Mouse (Mus musculus): ENCODE measurements around the gene Cap1. TPM values are rescaled to one million over a fixed set of nuclear protein-coding genes. Genes with fewer than 3 reads are reported as not detected.

Cap1 gene
- polyA plus RNA-seq, 1 experiment = 89.7 TPM

- WGBS = 86% methylated on average over 11 of the region's 11 CpGs
- DNase-seq = no peak
- Histone ChIP-seq H3K27me3 (ENCODE audit: control insufficient read depth, insufficient read depth, low read length) (no peaks in the 10 kb centered on the region), H3K27ac (ENCODE audit: insufficient read depth, low read length) (no peak overlapping the region), H3K4me1 (ENCODE audit: control insufficient read depth, insufficient read depth, low read length) (no peaks in the 10 kb centered on the region; the same call in 1 of the 2 replicates), H3K4me3 (replicated peaks; ENCODE audit: insufficient read depth, low read depth, low read length) (no peak overlapping the region)
- no peak for TF ChIP-seq POLR2A (IDR thresholded peaks at IDR 0.05; ENCODE audit: borderline replicate concordance, insufficient read depth, low read length)
- no peak for TF ChIP-seq CTCF (IDR thresholded peaks at IDR 0.05; ENCODE audit: borderline replicate concordance, insufficient read depth, low read depth, low read length)
Measured at GRCm38 (mm10) chr4:122871269-122871668, 14.6 kb downstream of the Cap1 start.

GRCm38 (mm10) chr4:122870741-122871140 lies 15.1 kb downstream of the Cap1 start:
- no peak for DNase-seq
- 90% methylated on average over 5 of the region's 5 CpGs for WGBS
- no peaks in the 10 kb centered on the region; the same call in 1 of the 2 replicates for H3K4me1 ChIP-seq (ENCODE audit: control insufficient read depth, insufficient read depth, low read length)
- no peak overlapping the region for H3K27ac ChIP-seq (ENCODE audit: insufficient read depth, low read length)
- no peak for TF ChIP-seq POLR2A (IDR thresholded peaks at IDR 0.05; ENCODE audit: borderline replicate concordance, insufficient read depth, low read length)
- TF ChIP-seq CTCF (IDR thresholded peaks at IDR 0.05; ENCODE audit: borderline replicate concordance, insufficient read depth, low read depth, low read length) = no peak
- H3K27me3 ChIP-seq (ENCODE audit: control insufficient read depth, insufficient read depth, low read length) = no peaks in the 10 kb centered on the region
- H3K4me3 ChIP-seq (replicated peaks; ENCODE audit: insufficient read depth, low read depth, low read length) = no peak overlapping the region

GRCm38 (mm10) chr4:122870027-122870426 lies 15.8 kb downstream of the Cap1 start:
- TF ChIP-seq CTCF (IDR thresholded peaks at IDR 0.05; ENCODE audit: borderline replicate concordance, insufficient read depth, low read depth, low read length) = peak; percentile 63
- TF ChIP-seq POLR2A (IDR thresholded peaks at IDR 0.05; ENCODE audit: borderline replicate concordance, insufficient read depth, low read length) = no peak
- Histone ChIP-seq H3K4me1 (ENCODE audit: control insufficient read depth, insufficient read depth, low read length) (no peaks in the 10 kb centered on the region; the same call in 1 of the 2 replicates), H3K27me3 (ENCODE audit: control insufficient read depth, insufficient read depth, low read length) (no peaks in the 10 kb centered on the region), H3K27ac (ENCODE audit: insufficient read depth, low read length) (no peak overlapping the region), H3K4me3 (replicated peaks; ENCODE audit: insufficient read depth, low read depth, low read length) (no peak overlapping the region)
- peak in 1 of 2 experiments; percentile 23 for DNase-seq

- Histone ChIP-seq H3K4me3 (replicated peaks; ENCODE audit: insufficient read depth, low read depth, low read length) (no peak overlapping the region), H3K27me3 (ENCODE audit: control insufficient read depth, insufficient read depth, low read length) (no peaks in the 10 kb centered on the region), H3K27ac (ENCODE audit: insufficient read depth, low read length) (no peak overlapping the region), H3K4me1 (ENCODE audit: control insufficient read depth, insufficient read depth, low read length) (no peaks in the 10 kb centered on the region; the same call in 1 of the 2 replicates)
- DNase-seq = no peak
- 90% methylated on average over 1 of the region's 1 CpGs for WGBS
- TF ChIP-seq CTCF (IDR thresholded peaks at IDR 0.05; ENCODE audit: borderline replicate concordance, insufficient read depth, low read depth, low read length) (no peak), POLR2A (IDR thresholded peaks at IDR 0.05; ENCODE audit: borderline replicate concordance, insufficient read depth, low read length) (no peak)
Measured at GRCm38 (mm10) chr4:122868041-122868440, 17.8 kb downstream of the Cap1 start.

- WGBS = 14% methylated on average over 4 of the region's 4 CpGs
Measured at GRCm38 (mm10) chr4:122861836-122862235, 24.0 kb downstream of the Cap1 start.

GRCm38 (mm10) chr4:122859096-122859674 lies 26.7 kb downstream of the Cap1 start:
- WGBS = 72% methylated on average over 6 of the region's 6 CpGs
- TF ChIP-seq POLR2A (IDR thresholded peaks at IDR 0.05; ENCODE audit: borderline replicate concordance, insufficient read depth, low read length) (no peak), CTCF (IDR thresholded peaks at IDR 0.05; ENCODE audit: borderline replicate concordance, insufficient read depth, low read depth, low read length) (no peak)
- no peak overlapping the region for H3K27ac ChIP-seq (ENCODE audit: insufficient read depth, low read length)
- H3K4me1 ChIP-seq (ENCODE audit: control insufficient read depth, insufficient read depth, low read length) = peaks cover 12% of the 10 kb centered on the region
- no peak for DNase-seq
- H3K4me3 ChIP-seq (replicated peaks; ENCODE audit: insufficient read depth, low read depth, low read length) = no peak overlapping the region
- no peaks in the 10 kb centered on the region for H3K27me3 ChIP-seq (ENCODE audit: control insufficient read depth, insufficient read depth, low read length)

More at GRCm38 (mm10) chr4:122861836-122862235, 24.0 kb downstream of the Cap1 start:
- Histone ChIP-seq H3K27me3 (ENCODE audit: control insufficient read depth, insufficient read depth, low read length) (no peaks in the 10 kb centered on the region), H3K27ac (ENCODE audit: insufficient read depth, low read length) (0 out of 2 replicates have a peak overlapping the region, but pooled peaks have one; percentile 53), H3K4me3 (replicated peaks; ENCODE audit: insufficient read depth, low read depth, low read length) (no peak overlapping the region), H3K4me1 (ENCODE audit: control insufficient read depth, insufficient read depth, low read length) (peaks cover 12% of the 10 kb centered on the region)
- DNase-seq = peak in 1 of 2 experiments; percentile 53
- TF ChIP-seq CTCF (IDR thresholded peaks at IDR 0.05; ENCODE audit: borderline replicate concordance, insufficient read depth, low read depth, low read length) (no peak), POLR2A (IDR thresholded peaks at IDR 0.05; ENCODE audit: borderline replicate concordance, insufficient read depth, low read length) (no peak)

GRCm38 (mm10) chr4:122857909-122858308 lies 27.9 kb downstream of the Cap1 start:
- TF ChIP-seq CTCF (IDR thresholded peaks at IDR 0.05; ENCODE audit: borderline replicate concordance, insufficient read depth, low read depth, low read length) (no peak), POLR2A (IDR thresholded peaks at IDR 0.05; ENCODE audit: borderline replicate concordance, insufficient read depth, low read length) (no peak)
- DNase-seq = no peak
- H3K4me1 ChIP-seq (ENCODE audit: control insufficient read depth, insufficient read depth, low read length) = peaks cover 12% of the 10 kb centered on the region
- H3K4me3 ChIP-seq (replicated peaks; ENCODE audit: insufficient read depth, low read depth, low read length) = no peak overlapping the region
- H3K27me3 ChIP-seq (ENCODE audit: control insufficient read depth, insufficient read depth, low read length) = no peaks in the 10 kb centered on the region
- H3K27ac ChIP-seq (ENCODE audit: insufficient read depth, low read length) = no peak overlapping the region
- 29% methylated on average over 2 of the region's 2 CpGs for WGBS

- no peaks in the 10 kb centered on the region for H3K27me3 ChIP-seq (ENCODE audit: control insufficient read depth, insufficient read depth, low read length)
- H3K4me3 ChIP-seq (replicated peaks; ENCODE audit: insufficient read depth, low read depth, low read length) = no peak overlapping the region
- DNase-seq = no peak
- 86% methylated on average over 4 of the region's 4 CpGs for WGBS
- no peaks in the 10 kb centered on the region for H3K4me1 ChIP-seq (ENCODE audit: control insufficient read depth, insufficient read depth, low read length)
- H3K27ac ChIP-seq (ENCODE audit: insufficient read depth, low read length) = no peak overlapping the region
- TF ChIP-seq POLR2A (IDR thresholded peaks at IDR 0.05; ENCODE audit: borderline replicate concordance, insufficient read depth, low read length) (no peak), CTCF (IDR thresholded peaks at IDR 0.05; ENCODE audit: borderline replicate concordance, insufficient read depth, low read depth, low read length) (no peak)
Measured at GRCm38 (mm10) chr4:122854770-122855169, 31.1 kb downstream of the Cap1 start.
